Mouse (Mus musculus) thymus, adult 2 months (tissue): ENCODE results near the gene Mxi1.

ENCODE experiments used
- CTCF ChIP-seq: fragments of 200-500 bp; IDR thresholded peaks from 2 replicates; pipeline ENCODE4 v1.5.1; 2012; ENCODE audit warnings: mild to moderate bottlenecking, control low read depth, low read length, moderate library complexity, borderline replicate concordance; ENCODE audit not compliant: control insufficient read depth, poor library complexity, insufficient read depth; ENCODE audit errors: extremely low read depth
- POLR2A ChIP-seq: fragments of 200-500 bp; IDR thresholded peaks from 2 replicates; pipeline ENCODE4 v1.6.1; 2012; ENCODE audit warnings: mild to moderate bottlenecking, low read length, control low read depth, moderate library complexity; ENCODE audit not compliant: control insufficient read depth, poor library complexity, insufficient read depth; ENCODE audit errors: extremely low read depth

GRCm38 (mm10) chr19:53364963-53365362 is 54.6 kb downstream of the Mxi1 start:
- TF ChIP-seq CTCF (no peak), POLR2A (no peak)
